Mouse (Mus musculus) megakaryocyte, embryonic 14.5 days (primary cell): ENCODE data around the gene Zc3h12b.

Source experiments
- FLI1 ChIP-seq: IDR thresholded peaks from 2 replicates; pipeline ENCODE4 v1.6.1; 2012; ENCODE audit warnings: low read length, inconsistent platforms, mixed read lengths
- GATA1 ChIP-seq: IDR thresholded peaks from 3 replicates; pipeline ENCODE4 v1.6.1; 2012; ENCODE audit warnings: mixed read lengths, low read length, inconsistent platforms, borderline replicate concordance

- TF ChIP-seq GATA1 (no peak), FLI1 (no peak)
Observed at GRCm38 (mm10) chrX:95950776-95951175, 239.3 kb downstream of the Zc3h12b start.
